Mouse (Mus musculus) thymus, adult 2 months (tissue): ENCODE data around the gene Txndc16. TPM values are rescaled to one million over a fixed set of nuclear protein-coding genes. Genes with fewer than 3 reads are reported as not detected.

Source experiments
- DNase-seq: peaks from one replicate; pipeline ENCODE4 v3.0.0; 2021
- H3K27ac ChIP-seq: fragments of 200-500 bp; 2 replicates; pipeline ENCODE4 v1.5.1; 2012; ENCODE audit warnings: low read length, control low read depth; ENCODE audit not compliant: control insufficient read depth, insufficient read depth
- H3K27me3 ChIP-seq: fragments of 200-500 bp; 2 replicates; pipeline ENCODE4 v1.6.1; 2012; ENCODE audit warnings: mild to moderate bottlenecking, low read length, moderate library complexity, mixed read lengths; ENCODE audit not compliant: control insufficient read depth, insufficient read depth
- H3K36me3 ChIP-seq: fragments of 200-500 bp; 2 replicates; pipeline ENCODE4 v1.6.1; 2012; ENCODE audit warnings: mild to moderate bottlenecking, low read length, moderate library complexity; ENCODE audit not compliant: control insufficient read depth, insufficient read depth
- H3K4me1 ChIP-seq: fragments of 200-500 bp; replicated peaks from 2 replicates; pipeline ENCODE4 v1.6.1; 2012; ENCODE audit warnings: low read length; ENCODE audit not compliant: control insufficient read depth, insufficient read depth
- H3K4me3 ChIP-seq: fragments of 200-500 bp; 2 replicates; pipeline ENCODE4 v1.5.1; 2012; ENCODE audit warnings: mild to moderate bottlenecking, low read length, control low read depth, moderate library complexity; ENCODE audit not compliant: control insufficient read depth, insufficient read depth
- CTCF ChIP-seq: fragments of 200-500 bp; IDR thresholded peaks from 2 replicates; pipeline ENCODE4 v1.5.1; 2012; ENCODE audit warnings: mild to moderate bottlenecking, control low read depth, low read length, moderate library complexity, borderline replicate concordance; ENCODE audit not compliant: control insufficient read depth, poor library complexity, insufficient read depth; ENCODE audit errors: extremely low read depth
- POLR2A ChIP-seq: fragments of 200-500 bp; IDR thresholded peaks from 2 replicates; pipeline ENCODE4 v1.6.1; 2012; ENCODE audit warnings: mild to moderate bottlenecking, low read length, control low read depth, moderate library complexity; ENCODE audit not compliant: control insufficient read depth, poor library complexity, insufficient read depth; ENCODE audit errors: extremely low read depth
- WGBS: fragments of 180-500 bp; shearing (Covaris S2); methylation state at CpG from one replicate; pipeline ENCODE4 v1.1.7; 2018; 5-methylcytosine and 5-hydroxymethylcytosine counted together
- polyA plus RNA-seq: library from polyadenylated mRNA; depleted of rRNA; stranded (reverse); fragments of >200 nt; gene quantifications from 2 replicates; pipeline ENCODE4 v1.2.3, GENCODE M21; 2012

Gene Txndc16
- polyA plus RNA-seq, 1 experiment = 10.8 TPM

DNA sequence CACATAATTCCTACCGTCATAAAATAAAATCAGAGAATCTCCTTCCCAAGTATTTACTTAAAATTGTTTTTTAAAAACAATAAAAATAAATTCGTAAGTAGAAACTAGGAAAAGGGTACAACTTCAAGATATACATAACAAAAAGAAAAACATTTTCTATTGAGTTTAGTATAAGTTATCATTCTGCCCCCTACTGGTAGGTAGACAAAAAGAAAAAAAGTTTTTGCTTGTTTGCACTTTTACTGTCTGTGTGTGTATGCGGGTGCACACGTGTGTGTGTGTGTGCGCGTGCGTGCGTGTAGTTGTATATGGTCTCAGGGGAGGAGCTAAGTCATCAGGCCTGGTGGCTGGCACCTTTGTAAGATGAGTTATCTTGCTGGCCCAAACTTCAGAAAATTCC, 52.8 kb downstream of the Txndc16 start:
- Histone ChIP-seq H3K36me3 (peaks cover 3% of the 10 kb centered on the region; the same call in 1 of the 2 replicates), H3K27me3 (no peaks in the 10 kb centered on the region), H3K27ac (no peak overlapping the region), H3K4me1 (no peaks in the 10 kb centered on the region), H3K4me3 (no peak overlapping the region)
- TF ChIP-seq CTCF = 0 out of 2 replicates have a peak, but pooled peaks have one; percentile 26
- TF ChIP-seq POLR2A = no peak
- DNase-seq = no peak
- 83% methylated on average over 8 of the region's 8 CpGs for WGBS

DNA sequence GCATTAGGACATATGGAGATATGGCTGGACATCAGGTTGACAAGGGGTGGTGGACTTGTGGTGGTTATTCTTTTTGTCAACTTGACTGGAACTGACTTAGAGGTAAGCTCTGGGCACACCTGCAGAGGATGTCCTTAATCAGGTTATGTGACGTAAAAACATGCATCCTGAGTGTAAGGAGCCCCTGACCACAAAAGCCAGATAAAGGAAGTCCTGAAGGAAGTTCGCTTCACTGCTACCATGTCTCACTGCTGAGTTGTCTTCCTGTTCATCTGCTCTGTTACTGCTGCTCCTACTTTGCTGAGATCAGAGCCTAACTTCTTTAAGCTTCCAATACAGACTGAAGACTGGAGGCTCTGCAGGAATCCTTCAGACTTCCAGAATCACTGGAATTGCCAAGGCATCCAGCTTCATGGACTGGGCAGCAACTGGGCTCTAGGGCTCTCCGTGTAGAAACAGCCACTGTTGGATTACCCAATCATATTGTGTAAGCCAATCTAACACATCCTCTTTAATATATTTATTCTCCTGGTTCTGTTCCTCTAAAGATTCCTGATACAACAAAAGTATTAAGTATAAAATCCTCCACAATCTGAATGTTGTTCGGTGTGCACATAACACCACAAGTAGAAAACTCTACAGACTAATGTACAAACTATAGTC, 64.5 kb downstream of the Txndc16 start:
- no peaks in the 10 kb centered on the region for H3K27me3 ChIP-seq
- WGBS = 25% methylated on average over 4 of the region's 4 CpGs
- H3K36me3 ChIP-seq = no peaks in the 10 kb centered on the region
- peaks cover 8% of the 10 kb centered on the region for H3K4me1 ChIP-seq
- H3K4me3 ChIP-seq = no peak overlapping the region
- peak; percentile 54 for DNase-seq
- TF ChIP-seq CTCF (no peak), POLR2A (no peak)
- H3K27ac ChIP-seq = peak overlapping the region; percentile 93

DNA sequence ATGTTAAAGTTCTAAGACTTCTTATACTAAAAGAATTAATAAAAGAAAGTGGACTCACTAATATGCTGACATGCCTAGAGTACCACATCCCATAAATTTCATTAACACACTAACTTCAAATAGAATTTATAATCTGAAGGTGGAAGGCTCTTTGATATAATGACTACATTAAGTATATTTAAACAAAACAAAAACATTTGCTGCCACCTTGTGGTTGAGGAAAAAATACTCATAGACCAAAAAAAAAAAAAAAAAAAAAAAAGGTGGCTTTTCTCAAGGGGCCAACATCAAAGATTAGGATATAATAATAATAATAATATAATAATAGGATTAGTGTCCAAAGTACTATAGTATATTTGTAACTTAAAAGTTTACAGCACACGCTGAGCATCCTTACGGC, 66.9 kb downstream of the Txndc16 start:
- Histone ChIP-seq H3K27me3 (no peaks in the 10 kb centered on the region), H3K36me3 (no peaks in the 10 kb centered on the region), H3K27ac (no peak overlapping the region), H3K4me3 (no peak overlapping the region), H3K4me1 (peaks cover 8% of the 10 kb centered on the region)
- no peak for TF ChIP-seq POLR2A
- no peak for TF ChIP-seq CTCF
- 98% methylated on average over 2 of the region's 2 CpGs for WGBS
- DNase-seq = no peak

DNA sequence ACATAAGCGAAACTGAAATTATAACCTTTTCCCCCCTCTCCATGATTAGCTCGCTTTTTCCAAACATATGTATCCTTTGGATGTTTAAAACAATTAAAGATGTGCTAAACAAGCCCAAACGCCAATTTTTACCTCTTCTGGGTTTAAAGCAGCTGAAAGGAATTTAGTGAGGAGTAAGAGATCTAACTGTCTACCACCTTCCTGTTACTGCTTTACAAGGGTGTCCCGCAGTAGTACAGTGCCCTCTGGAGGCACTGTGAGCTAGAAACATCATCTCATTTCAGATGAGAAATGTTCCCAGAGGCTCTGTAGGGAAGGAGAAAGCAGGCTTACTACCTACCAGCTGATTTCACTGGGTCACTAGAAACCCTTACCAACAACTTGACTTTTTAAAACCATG, 77.6 kb downstream of the Txndc16 start:
- DNase-seq = peak; percentile 49
- TF ChIP-seq CTCF (no peak), POLR2A (no peak)
- WGBS = 48% methylated on average over 4 of the region's 4 CpGs

DNA sequence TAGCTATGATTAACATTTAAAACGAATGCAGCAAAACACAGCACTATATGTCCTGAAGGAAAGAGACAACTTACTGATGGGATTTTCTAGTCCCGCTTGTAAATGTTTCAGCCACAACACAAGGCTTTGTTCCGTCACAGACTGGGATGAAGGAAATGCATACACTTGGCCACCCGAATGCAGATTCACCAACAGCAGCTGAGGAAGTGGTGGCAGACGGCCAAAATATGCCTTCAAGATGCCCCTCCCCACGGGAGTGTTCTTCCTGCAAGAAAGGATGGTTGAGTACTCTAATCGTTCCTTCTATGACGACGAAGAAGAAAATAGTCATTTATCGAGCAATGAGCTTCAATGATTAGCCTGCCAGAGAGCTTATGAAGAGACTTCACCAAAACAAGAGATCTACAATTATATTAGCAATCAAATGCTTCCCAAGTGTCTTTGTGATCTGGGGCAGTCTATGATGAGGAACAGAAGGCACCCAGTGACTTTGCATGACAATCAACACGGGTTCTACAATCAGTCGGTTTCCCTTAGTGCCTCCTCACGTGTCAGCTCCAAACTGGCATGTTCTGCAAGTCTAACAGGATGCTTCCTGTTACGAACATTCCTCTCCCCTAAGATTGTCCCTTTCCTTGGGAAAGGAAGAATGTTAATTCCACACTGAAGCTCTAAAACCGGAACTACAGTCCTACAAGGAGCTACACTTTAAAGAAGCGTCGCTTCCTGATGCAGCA, 79.6 kb downstream of the Txndc16 start:
- H3K27me3 ChIP-seq = no peaks in the 10 kb centered on the region
- no peak overlapping the region for H3K4me3 ChIP-seq
- H3K27ac ChIP-seq = no peak overlapping the region
- 68% methylated on average over 17 of the region's 17 CpGs for WGBS
- peaks cover 7% of the 10 kb centered on the region; the same call in 1 of the 2 replicates for H3K36me3 ChIP-seq
- no peak for DNase-seq
- TF ChIP-seq POLR2A = no peak
- no peak for TF ChIP-seq CTCF
- H3K4me1 ChIP-seq = no peaks in the 10 kb centered on the region

More for the DNA sequence above, 77.6 kb downstream of the Txndc16 start:
- no peak overlapping the region for H3K4me3 ChIP-seq
- H3K4me1 ChIP-seq = no peaks in the 10 kb centered on the region
- peaks cover 8% of the 10 kb centered on the region; the same call in 1 of the 2 replicates for H3K36me3 ChIP-seq
- H3K27me3 ChIP-seq = no peaks in the 10 kb centered on the region
- H3K27ac ChIP-seq = no peak overlapping the region

DNA sequence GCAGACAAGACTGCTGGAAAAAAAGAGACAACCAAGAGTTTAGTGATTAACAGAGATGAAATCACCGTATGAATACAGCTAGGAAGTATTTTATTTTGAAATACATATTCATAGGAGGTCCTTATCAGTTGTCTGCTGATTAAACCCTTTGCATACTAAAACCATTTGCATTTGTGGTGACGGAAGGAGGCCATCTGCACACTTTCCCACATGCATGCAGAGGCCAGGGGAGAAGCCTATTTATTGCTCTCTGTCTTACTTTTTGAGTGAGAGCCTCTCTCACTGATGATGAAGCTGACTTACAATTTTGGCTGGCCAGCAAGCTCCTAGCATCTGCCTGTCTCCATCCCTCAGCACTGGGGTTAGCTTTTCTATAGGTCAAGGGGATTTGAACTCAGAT, 84.2 kb downstream of the Txndc16 start:
- no peak for DNase-seq
- no peak for TF ChIP-seq CTCF
- no peak for TF ChIP-seq POLR2A
- WGBS = 93% methylated on average over 2 of the region's 2 CpGs

More for the DNA sequence above, 84.2 kb downstream of the Txndc16 start:
- H3K4me3 ChIP-seq = no peak overlapping the region
- no peak overlapping the region for H3K27ac ChIP-seq
- no peaks in the 10 kb centered on the region for H3K27me3 ChIP-seq
- peaks cover 16% of the 10 kb centered on the region; the same call in 1 of the 2 replicates for H3K36me3 ChIP-seq
- no peaks in the 10 kb centered on the region for H3K4me1 ChIP-seq
